21 mouse cellular contexts compared by ENCODE assay signal in genomic region chr11:17326695-17327094, GRCm38 (mm10).
DNase-seq lines count a peak whose midpoint lies in the region; ATAC-seq lines count a peak whose summit lies in the region.
"Had no signal": no experiment of that assay in that cellular context is flagged by ENCODE, and none has a peak within 500 bp of the region (broad histone marks: within the 10 kb centered on the region; RNA-seq: fewer than 3 reads in every experiment).

No protein-coding gene starts in this region.

- peaks cover 26% of the 10 kb centered on the region for H3K27me3 ChIP-seq in forebrain, embryonic 12.5 days
- peaks cover 5% of the 10 kb centered on the region; the same call in 1 of the 2 replicates for H3K27me3 ChIP-seq in forebrain, embryonic 15.5 days
- H3K27me3 ChIP-seq in midbrain, embryonic 10.5 days (ENCODE audit: low read depth, poor library complexity, severe bottlenecking) = peaks cover 74% of the 10 kb centered on the region
- no peaks in the 10 kb centered on the region for H3K27me3 ChIP-seq in midbrain, embryonic 14.5 days (ENCODE audit: control insufficient read depth, insufficient read depth, low read length)
- no peaks in the 10 kb centered on the region; the same call in 1 of the 2 replicates for H3K27me3 ChIP-seq in forebrain, embryonic 14.5 days (replicated peaks; ENCODE audit: control insufficient read depth, insufficient read depth, low read length)
- H3K27me3 ChIP-seq in midbrain, embryonic 15.5 days (replicated peaks) = peaks cover 3% of the 10 kb centered on the region; the same call in 1 of the 2 replicates
- H3K27me3 ChIP-seq: hindbrain, embryonic 12.5 days; limb, embryonic 12.5 days; liver, embryonic 15.5 days; lung, embryonic 15.5 days had no signal

- 22% methylated on average over 4 of the region's 4 CpGs for WGBS in forebrain, embryonic 12.5 days
- WGBS in forebrain, embryonic 15.5 days = 12% methylated on average over 4 of the region's 4 CpGs
- 50% methylated on average over 4 of the region's 4 CpGs for WGBS in midbrain, embryonic 10.5 days
- 10% methylated on average over 4 of the region's 4 CpGs for WGBS in midbrain, embryonic 14.5 days
- whole genome bisulfite sequencing in forebrain, embryonic 14.5 days = 13% methylated on average over 4 of the region's 4 CpGs
- WGBS in midbrain, embryonic 15.5 days = 17% methylated on average over 4 of the region's 4 CpGs

- no peaks in the 10 kb centered on the region for H3K36me3 ChIP-seq in forebrain, embryonic 12.5 days (replicated peaks)
- no peaks in the 10 kb centered on the region for H3K36me3 ChIP-seq in forebrain, embryonic 15.5 days
- no peaks in the 10 kb centered on the region for H3K36me3 ChIP-seq in midbrain, embryonic 10.5 days
- no peaks in the 10 kb centered on the region for H3K36me3 ChIP-seq in midbrain, embryonic 14.5 days (ENCODE audit: control insufficient read depth, insufficient read depth, low read length)
- H3K36me3 ChIP-seq in forebrain, embryonic 14.5 days (ENCODE audit: control insufficient read depth, insufficient read depth, low read length) = no peaks in the 10 kb centered on the region
- H3K36me3 ChIP-seq in midbrain, embryonic 15.5 days (replicated peaks) = no peaks in the 10 kb centered on the region
- H3K36me3 ChIP-seq: hindbrain, embryonic 12.5 days; limb, embryonic 12.5 days; liver, embryonic 15.5 days; lung, embryonic 15.5 days had no signal

- H3K4me2 ChIP-seq in forebrain, embryonic 12.5 days = peak overlapping the region; percentile 27; the same call in 1 of the 2 replicates
- no peak overlapping the region for H3K4me2 ChIP-seq in forebrain, embryonic 15.5 days (replicated peaks)
- H3K4me2 ChIP-seq in midbrain, embryonic 14.5 days (ENCODE audit: low read length) = no peak overlapping the region
- H3K4me2 ChIP-seq in forebrain, embryonic 14.5 days (ENCODE audit: low read length) = 0 out of 2 replicates have a peak overlapping the region, but pooled peaks have one; percentile 6
- no peak overlapping the region for H3K4me2 ChIP-seq in midbrain, embryonic 15.5 days
- H3K4me2 ChIP-seq: hindbrain, embryonic 12.5 days; limb, embryonic 12.5 days; liver, embryonic 15.5 days; lung, embryonic 15.5 days had no signal

- DNase-seq in midbrain, embryonic 10.5 days (ENCODE audit: low spot score) = peak; percentile 21
- DNase-seq in midbrain, embryonic 14.5 days = no peak
- DNase-seq in forebrain, embryonic 14.5 days (ENCODE audit: low spot score) = no peak
- DNase-seq: adrenal gland, adult 2 months; adrenal gland, postnatal 36 days; B cell, adult 2 months; cerebellum, adult 18-20 months; cerebellum, postnatal 10 days; gastrocnemius, postnatal 10 days; heart, postnatal 14 days; kidney, adult 9 months; kidney, postnatal 25 days; lung, postnatal 36 days had no signal

- peaks cover 37% of the 10 kb centered on the region for H3K4me1 ChIP-seq in forebrain, embryonic 12.5 days
- H3K4me1 ChIP-seq in forebrain, embryonic 15.5 days = peaks cover 19% of the 10 kb centered on the region
- H3K4me1 ChIP-seq in midbrain, embryonic 10.5 days = peaks cover 63% of the 10 kb centered on the region
- H3K4me1 ChIP-seq in midbrain, embryonic 14.5 days (ENCODE audit: control insufficient read depth, insufficient read depth, low read length) = no peaks in the 10 kb centered on the region
- H3K4me1 ChIP-seq in forebrain, embryonic 14.5 days (ENCODE audit: control insufficient read depth, insufficient read depth, low read length) = peaks cover 11% of the 10 kb centered on the region
- H3K4me1 ChIP-seq in midbrain, embryonic 15.5 days = 0 out of 2 replicates have a peak, but pooled peaks cover 5% of the 10 kb centered on the region
- H3K4me1 ChIP-seq: hindbrain, embryonic 12.5 days; limb, embryonic 12.5 days; liver, embryonic 15.5 days; lung, embryonic 15.5 days had no signal

- H3K27ac ChIP-seq in forebrain, embryonic 12.5 days = 0 out of 2 replicates have a peak overlapping the region, but pooled peaks have one; percentile 10
- no peak overlapping the region for H3K27ac ChIP-seq in forebrain, embryonic 15.5 days (replicated peaks)
- peak overlapping the region; percentile 63 for H3K27ac ChIP-seq in midbrain, embryonic 10.5 days (replicated peaks)
- H3K27ac ChIP-seq in midbrain, embryonic 14.5 days (replicated peaks; ENCODE audit: low read depth, low read length) = no peak overlapping the region
- no peak overlapping the region for H3K27ac ChIP-seq in forebrain, embryonic 14.5 days (ENCODE audit: low read depth, low read length)
- H3K27ac ChIP-seq in midbrain, embryonic 15.5 days = no peak overlapping the region
- H3K27ac ChIP-seq: hindbrain, embryonic 12.5 days; limb, embryonic 12.5 days; liver, embryonic 15.5 days; lung, embryonic 15.5 days had no signal

- H3K4me3 ChIP-seq in forebrain, embryonic 12.5 days (replicated peaks) = no peak overlapping the region
- H3K4me3 ChIP-seq in forebrain, embryonic 15.5 days = no peak overlapping the region
- H3K4me3 ChIP-seq in midbrain, embryonic 10.5 days = no peak overlapping the region
- no peak overlapping the region for H3K4me3 ChIP-seq in midbrain, embryonic 14.5 days (replicated peaks; ENCODE audit: low read depth, low read length)
- H3K4me3 ChIP-seq in forebrain, embryonic 14.5 days (ENCODE audit: low read depth, low read length) = no peak overlapping the region
- H3K4me3 ChIP-seq in midbrain, embryonic 15.5 days = no peak overlapping the region
- H3K4me3 ChIP-seq: hindbrain, embryonic 12.5 days; limb, embryonic 12.5 days; liver, embryonic 15.5 days; lung, embryonic 15.5 days had no signal

- no peaks in the 10 kb centered on the region for H3K9me3 ChIP-seq in forebrain, embryonic 12.5 days
- H3K9me3 ChIP-seq in forebrain, embryonic 15.5 days = no peaks in the 10 kb centered on the region
- H3K9me3 ChIP-seq in midbrain, embryonic 10.5 days (replicated peaks) = no peaks in the 10 kb centered on the region
- H3K9me3 ChIP-seq in midbrain, embryonic 14.5 days (ENCODE audit: control insufficient read depth, low read length) = no peaks in the 10 kb centered on the region
- no peaks in the 10 kb centered on the region for H3K9me3 ChIP-seq in forebrain, embryonic 14.5 days (replicated peaks; ENCODE audit: control insufficient read depth, low read length)
- H3K9me3 ChIP-seq in midbrain, embryonic 15.5 days = no peaks in the 10 kb centered on the region
- H3K9me3 ChIP-seq: hindbrain, embryonic 12.5 days; limb, embryonic 12.5 days; liver, embryonic 15.5 days; lung, embryonic 15.5 days had no signal

- H3K9ac ChIP-seq in forebrain, embryonic 12.5 days = no peak overlapping the region
- H3K9ac ChIP-seq in forebrain, embryonic 15.5 days (replicated peaks) = no peak overlapping the region
- no peak overlapping the region for H3K9ac ChIP-seq in midbrain, embryonic 14.5 days (replicated peaks; ENCODE audit: low read length)
- no peak overlapping the region for H3K9ac ChIP-seq in forebrain, embryonic 14.5 days (ENCODE audit: low read length)
- H3K9ac ChIP-seq in midbrain, embryonic 15.5 days = no peak overlapping the region
- H3K9ac ChIP-seq: hindbrain, embryonic 12.5 days; limb, embryonic 12.5 days; liver, embryonic 15.5 days; lung, embryonic 15.5 days had no signal

- ATAC-seq in forebrain, embryonic 12.5 days (ENCODE audit: low FRiP score) = no peak
- no peak for ATAC-seq in forebrain, embryonic 15.5 days (replicated peaks)
- no peak for ATAC-seq in midbrain, embryonic 14.5 days (ENCODE audit: low FRiP score, low TSS enrichment)
- ATAC-seq in forebrain, embryonic 14.5 days = no peak
- ATAC-seq in midbrain, embryonic 15.5 days (replicated peaks) = peak; percentile 48; the same call in 1 of the 2 replicates
- ATAC-seq: intestine, postnatal 0 days had no signal

Comparison
In these comparisons a context has a peak if more than half of its experiments do, and no peak if none do; other contexts are left out.
1. H3K27ac ChIP-seq: peak in forebrain, embryonic 12.5 days (single experiment) and midbrain, embryonic 10.5 days (single experiment); none in forebrain, embryonic 15.5 days (single experiment), midbrain, embryonic 14.5 days (single experiment), forebrain, embryonic 14.5 days (single experiment) and midbrain, embryonic 15.5 days (single experiment).
2. H3K4me2 ChIP-seq: peak in forebrain, embryonic 12.5 days (single experiment) and forebrain, embryonic 14.5 days (single experiment); none in forebrain, embryonic 15.5 days (single experiment), midbrain, embryonic 14.5 days (single experiment) and midbrain, embryonic 15.5 days (single experiment).